Mouse (Mus musculus) intestine, embryonic 16.5 days (tissue): Measurements from ENCODE around the gene Sytl4. TPM values are rescaled to one million over a fixed set of nuclear protein-coding genes. Genes with fewer than 3 reads are reported as not detected.

ENCODE experiments used
- ATAC-seq: fragments of 200-750 bp; cut with Nextera tagmentation; 2 replicates; pipeline ENCODE4 v1.8.0; 2017; ENCODE audit warnings: moderate TSS enrichment, moderate library complexity
- H3K27ac ChIP-seq: fragments of 300-500 bp; sonication (generic); 2 replicates; pipeline ENCODE4 v1.5.1; 2014; ENCODE audit warnings: mild to moderate bottlenecking, low read length
- H3K27me3 ChIP-seq: fragments of 300-500 bp; sonication (generic); replicated peaks from 2 replicates; pipeline ENCODE4 v1.6.1; 2014; ENCODE audit warnings: low read length, control low read depth, mixed read lengths; ENCODE audit not compliant: control insufficient read depth, insufficient read depth
- H3K36me3 ChIP-seq: fragments of 300-500 bp; sonication (generic); 2 replicates; pipeline ENCODE4 v1.6.1; 2014; ENCODE audit warnings: low read length, control low read depth; ENCODE audit not compliant: control insufficient read depth, insufficient read depth
- H3K4me1 ChIP-seq: fragments of 300-500 bp; sonication (generic); 2 replicates; pipeline ENCODE4 v1.6.1; 2014; ENCODE audit warnings: low read length, control low read depth, mixed read lengths; ENCODE audit not compliant: control insufficient read depth, insufficient read depth
- H3K4me2 ChIP-seq: fragments of 300-500 bp; sonication (generic); 2 replicates; pipeline ENCODE4 v1.6.1; 2014; ENCODE audit warnings: low read depth, low read length, control low read depth
- H3K4me3 ChIP-seq: fragments of 300-500 bp; sonication (generic); 2 replicates; pipeline ENCODE4 v1.5.1; 2014; ENCODE audit warnings: mild to moderate bottlenecking, low read length
- H3K9ac ChIP-seq: fragments of 300-500 bp; sonication (generic); 2 replicates; pipeline ENCODE4 v1.6.1; 2014; ENCODE audit warnings: low read depth, low read length
- H3K9me3 ChIP-seq: fragments of 300-500 bp; sonication (generic); 2 replicates; pipeline ENCODE4 v1.6.1; 2016; ENCODE audit warnings: low read length, control low read depth; ENCODE audit not compliant: control insufficient read depth
- whole genome bisulfite sequencing: fragments of 180-500 bp; shearing (Covaris S2); extraction: QIAGEN DNeasy Blood & Tissue Kit; methylation state at CpG from one replicate; pipeline ENCODE4 v1.1.7; 2014; 5-methylcytosine and 5-hydroxymethylcytosine counted together
- polyA plus RNA-seq: library from polyadenylated mRNA; unstranded; fragments of >200 nt; fragmentation: Nextera tagmentation; extraction: Ambion mirVana; gene quantifications from 2 replicates; pipeline ENCODE4 v1.2.1, GENCODE M21; 2015

Sytl4 gene
- 2.8 and 3.0 TPM in 2 replicates for polyA plus RNA-seq

DNA sequence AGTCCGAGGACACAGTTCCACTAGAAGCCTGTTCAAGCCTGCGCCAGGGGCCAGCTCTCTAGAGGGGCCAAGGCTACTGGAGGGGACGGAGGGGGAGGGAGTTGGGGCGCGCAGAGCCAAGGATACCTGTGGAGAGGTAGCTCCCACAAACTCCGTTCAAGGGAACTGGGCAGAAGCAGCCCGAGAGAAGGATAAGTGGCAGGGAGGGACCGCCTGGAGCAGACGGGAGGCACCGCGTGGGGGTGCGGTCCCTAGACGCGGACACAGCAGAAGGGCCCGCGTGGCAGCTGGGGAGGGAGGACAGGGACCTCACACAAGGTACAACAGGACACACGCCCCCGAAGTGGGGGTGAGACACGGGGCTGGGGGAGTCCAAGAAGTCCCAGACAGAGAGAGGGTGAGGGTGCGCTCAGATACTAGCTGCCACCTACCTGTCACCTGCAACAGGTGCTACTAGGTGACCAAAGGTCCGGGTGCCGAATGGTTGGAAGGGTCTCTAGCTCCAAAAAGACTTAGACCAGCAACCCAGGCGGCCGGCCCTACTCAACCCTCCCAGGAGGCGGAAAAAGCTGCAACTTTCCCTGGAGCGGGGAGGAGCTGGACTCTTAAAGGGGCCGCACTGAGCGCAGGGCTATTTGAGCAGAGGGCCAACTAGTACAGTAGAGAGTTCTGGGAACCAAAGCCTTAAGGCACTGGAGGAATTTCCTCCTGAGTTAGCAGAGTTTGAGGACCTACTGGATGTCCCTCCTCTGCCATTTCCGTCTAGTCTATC is at the start of gene Sytl4:
Gene Sytl4 (minus strand): TSS at position 582 of the 772 bp plus-strand sequence.
- no peaks in the 10 kb centered on the region for H3K4me1 ChIP-seq
- peak within 1 kb of the TSS; percentile 73 for H3K4me2 ChIP-seq
- peak; percentile 84 for ATAC-seq
- H3K4me3 ChIP-seq: peak within 1 kb of the TSS; percentile 55
- H3K27me3 ChIP-seq: 0 out of 2 replicates have a peak, but pooled peaks cover 5% of the 10 kb centered on the region
- no peaks in the 10 kb centered on the region for H3K36me3 ChIP-seq
- no peaks in the 10 kb centered on the region for H3K9me3 ChIP-seq
- peak within 1 kb of the TSS; percentile 67 for H3K9ac ChIP-seq
- 18% methylated on average over 29 of the region's 29 CpGs for WGBS
- no peak within 1 kb of the TSS for H3K27ac ChIP-seq

DNA sequence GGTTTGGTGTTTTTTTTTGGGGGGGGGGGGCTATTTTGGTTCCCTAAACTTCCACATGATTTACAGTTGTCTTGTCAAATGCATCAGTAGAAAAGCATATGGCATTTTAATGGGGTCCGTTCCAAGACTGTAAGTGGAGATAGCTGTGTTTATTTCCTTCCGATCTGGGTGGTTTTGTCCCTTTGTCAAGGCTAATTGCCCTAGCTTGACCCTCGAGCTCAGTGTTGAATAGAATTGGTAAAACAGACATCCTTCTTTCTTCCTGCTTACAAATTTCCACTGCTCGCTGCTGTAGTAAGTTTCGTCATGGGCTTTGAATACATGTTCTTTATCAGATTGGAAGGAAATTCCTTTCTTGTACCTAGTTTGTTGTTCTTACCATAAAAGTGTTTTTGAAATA is 39.1 kb upstream of the Sytl4 start:
- 46% methylated on average over 5 of the region's 5 CpGs for whole genome bisulfite sequencing
- ATAC-seq: no peak
- Histone ChIP-seq H3K36me3 (no peaks in the 10 kb centered on the region), H3K9ac (no peak overlapping the region), H3K27me3 (no peaks in the 10 kb centered on the region), H3K9me3 (no peaks in the 10 kb centered on the region), H3K4me1 (no peaks in the 10 kb centered on the region), H3K4me3 (no peak overlapping the region), H3K27ac (no peak overlapping the region), H3K4me2 (no peak overlapping the region)

DNA sequence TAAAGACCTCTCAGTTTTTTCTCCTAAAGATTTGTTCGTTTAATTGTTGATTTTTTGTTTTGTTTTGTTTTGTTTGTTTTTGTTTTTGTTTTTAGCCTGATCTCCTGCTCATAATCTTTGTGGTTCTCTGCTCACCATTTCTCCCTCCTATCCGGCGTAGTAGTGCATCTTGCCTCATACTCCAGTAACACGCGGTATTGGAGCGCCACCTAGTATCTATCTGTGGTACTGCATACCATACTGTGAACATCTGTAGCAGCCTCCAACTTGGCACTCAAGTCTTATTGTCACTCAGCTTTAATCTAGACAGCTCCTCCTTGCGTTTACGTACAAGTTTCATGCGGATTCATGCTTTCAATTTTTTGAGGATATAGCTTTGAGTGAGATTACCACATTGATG is 37.4 kb upstream of the Sytl4 start:
- Histone ChIP-seq H3K9ac (no peak overlapping the region), H3K4me2 (no peak overlapping the region), H3K36me3 (no peaks in the 10 kb centered on the region), H3K27ac (no peak overlapping the region), H3K27me3 (no peaks in the 10 kb centered on the region), H3K4me1 (no peaks in the 10 kb centered on the region), H3K4me3 (no peak overlapping the region), H3K9me3 (no peaks in the 10 kb centered on the region)
- ATAC-seq: peak; percentile 65
- 9% methylated on average over 9 of the region's 9 CpGs for WGBS

DNA sequence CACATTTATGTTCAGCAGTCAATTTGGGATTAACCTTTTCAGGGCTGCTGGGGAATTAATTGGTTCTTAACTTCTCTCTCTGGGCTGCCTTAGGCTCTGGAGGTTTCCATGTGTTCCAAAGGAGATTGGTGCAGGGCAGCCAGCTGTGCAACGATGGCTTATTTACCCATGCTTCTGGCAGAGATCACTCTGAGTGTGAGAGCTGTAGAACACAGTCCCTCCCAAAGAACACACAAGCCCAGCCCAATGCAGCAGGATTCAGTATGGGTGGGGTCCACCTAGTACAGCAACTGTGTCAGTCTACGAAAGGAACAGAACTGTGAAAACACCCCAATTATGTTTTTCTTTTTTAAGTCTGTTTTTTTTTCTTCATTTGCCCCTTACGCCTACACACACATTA is 14.3 kb upstream of the Sytl4 start:
- WGBS: 70% methylated on average over 3 of the region's 3 CpGs

DNA sequence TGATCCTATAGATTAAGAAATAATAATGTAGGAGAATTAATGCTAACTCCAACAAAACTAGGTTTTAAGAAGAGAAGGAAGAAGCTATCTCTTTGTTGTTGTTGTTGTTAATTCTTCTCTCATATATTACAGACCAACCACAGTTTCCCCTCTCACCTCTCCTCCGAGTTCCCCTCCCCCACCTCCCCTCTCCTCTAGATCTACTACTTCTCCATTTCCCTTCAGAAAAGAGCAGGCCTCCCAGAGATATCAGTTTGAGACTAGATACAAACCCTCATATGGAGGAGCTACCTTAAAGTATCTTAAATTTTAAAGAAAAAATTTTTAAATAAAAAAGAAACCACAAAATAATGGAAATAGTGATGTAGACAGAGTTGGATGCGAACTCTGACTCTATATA is 17.0 kb downstream of the Sytl4 start:
- WGBS: 72% methylated on average over 2 of the region's 2 CpGs
- Histone ChIP-seq H3K4me2 (no peak overlapping the region), H3K27me3 (no peaks in the 10 kb centered on the region), H3K4me1 (no peaks in the 10 kb centered on the region), H3K9ac (no peak overlapping the region), H3K9me3 (no peaks in the 10 kb centered on the region), H3K27ac (no peak overlapping the region), H3K4me3 (no peak overlapping the region), H3K36me3 (no peaks in the 10 kb centered on the region)
- no peak for ATAC-seq

More for the DNA sequence above, 14.3 kb upstream of the Sytl4 start:
- Histone ChIP-seq H3K4me3 (no peak overlapping the region), H3K9me3 (no peaks in the 10 kb centered on the region), H3K27ac (no peak overlapping the region), H3K9ac (no peak overlapping the region), H3K4me2 (no peak overlapping the region), H3K36me3 (no peaks in the 10 kb centered on the region), H3K27me3 (no peaks in the 10 kb centered on the region), H3K4me1 (no peaks in the 10 kb centered on the region)
- ATAC-seq: no peak

DNA sequence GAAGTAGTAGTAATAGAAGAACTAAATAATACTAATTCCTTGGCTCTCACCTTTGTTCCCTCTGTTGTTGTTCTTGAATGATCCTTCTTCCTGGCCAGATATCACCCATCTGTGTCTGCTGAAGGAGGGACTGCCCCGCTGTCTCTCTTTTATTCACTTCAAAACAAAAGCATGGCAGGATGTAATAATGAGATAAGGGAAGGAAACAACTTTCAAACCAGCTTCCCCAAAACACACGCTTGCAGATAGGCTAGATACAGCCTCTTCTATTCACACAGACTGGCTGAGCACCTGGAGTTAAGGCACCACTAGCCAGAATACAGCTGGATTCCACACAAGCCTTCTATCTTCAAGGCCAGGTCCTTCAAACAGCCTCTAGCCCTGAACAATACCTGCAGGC is 21.0 kb downstream of the Sytl4 start:
- 61% methylated on average over 2 of the region's 2 CpGs for WGBS
- ATAC-seq: no peak
- no peaks in the 10 kb centered on the region for H3K9me3 ChIP-seq
- H3K4me3 ChIP-seq: no peak overlapping the region
- H3K36me3 ChIP-seq: no peaks in the 10 kb centered on the region
- H3K27me3 ChIP-seq: no peaks in the 10 kb centered on the region
- H3K4me1 ChIP-seq: no peaks in the 10 kb centered on the region
- H3K27ac ChIP-seq: no peak overlapping the region
- no peak overlapping the region for H3K4me2 ChIP-seq
- H3K9ac ChIP-seq: no peak overlapping the region

DNA sequence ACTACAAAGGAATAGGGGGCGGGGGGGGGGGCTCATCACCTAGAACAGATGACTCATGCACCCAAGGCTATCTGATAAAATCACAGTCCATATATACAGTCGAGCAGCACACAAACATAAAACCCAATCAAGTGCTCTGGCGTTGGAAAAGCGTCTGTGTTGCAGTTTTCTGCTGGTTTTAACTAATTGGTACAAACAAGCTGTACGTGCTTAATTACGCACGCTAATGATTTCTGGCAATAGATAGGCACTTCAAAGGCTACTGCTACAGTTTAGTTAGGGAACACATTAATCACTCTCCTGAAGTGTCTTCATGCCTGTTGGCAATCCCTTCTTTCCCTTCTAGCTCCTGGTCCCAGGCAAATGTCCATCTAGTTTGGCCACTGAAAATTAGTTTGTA is 27.0 kb downstream of the Sytl4 start:
- H3K27ac ChIP-seq: no peak overlapping the region
- WGBS: 56% methylated on average over 7 of the region's 7 CpGs
- H3K36me3 ChIP-seq: no peaks in the 10 kb centered on the region
- no peak overlapping the region for H3K4me2 ChIP-seq
- H3K27me3 ChIP-seq: no peaks in the 10 kb centered on the region
- no peaks in the 10 kb centered on the region for H3K4me1 ChIP-seq
- ATAC-seq: no peak
- H3K4me3 ChIP-seq: no peak overlapping the region
- H3K9ac ChIP-seq: no peak overlapping the region
- no peaks in the 10 kb centered on the region for H3K9me3 ChIP-seq

DNA sequence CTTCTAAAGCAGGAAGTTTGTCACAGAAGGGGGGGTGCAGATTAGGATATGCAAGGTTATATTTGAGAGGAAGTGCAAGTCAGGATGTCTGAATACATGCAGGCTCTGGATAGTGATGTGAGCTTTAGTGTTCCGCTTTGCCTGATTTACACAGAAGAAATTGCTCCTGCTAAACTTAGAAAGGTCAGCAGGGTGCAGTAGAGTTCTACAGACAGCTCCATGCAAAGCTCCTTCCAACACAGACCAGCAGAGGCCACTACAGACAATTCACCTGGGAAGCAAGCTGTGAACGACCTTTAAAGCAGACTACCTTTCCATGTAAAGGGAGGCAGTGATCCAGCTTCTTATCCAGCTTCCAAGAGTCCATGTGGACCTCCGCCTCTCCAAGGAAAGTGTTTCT is 34.2 kb downstream of the Sytl4 start:
- Histone ChIP-seq H3K4me2 (no peak overlapping the region), H3K9ac (no peak overlapping the region)
- 0 out of 2 replicates have a peak, but pooled peaks have one; percentile 53 for ATAC-seq

DNA sequence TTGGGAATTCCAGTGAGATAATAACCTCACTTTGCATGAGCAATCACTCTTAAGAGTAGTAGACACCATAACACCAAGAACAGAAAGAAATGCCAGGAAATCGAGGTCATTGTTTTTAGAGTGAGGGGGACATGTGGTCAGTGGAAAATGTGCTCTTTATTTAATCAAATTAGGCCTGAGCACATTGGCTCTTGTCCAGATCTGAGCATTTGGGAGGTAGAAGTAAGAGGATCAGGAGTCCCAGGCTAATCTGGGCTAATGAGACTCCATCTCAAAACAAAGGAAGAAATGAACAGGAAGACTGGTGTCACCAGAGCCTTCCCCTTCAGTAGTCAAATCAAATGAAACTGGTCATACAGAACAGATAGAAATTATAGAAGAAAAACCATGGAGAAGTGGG is 42.1 kb downstream of the Sytl4 start:
- Histone ChIP-seq H3K27me3 (no peaks in the 10 kb centered on the region; the same call in 1 of the 2 replicates), H3K27ac (no peak overlapping the region), H3K9me3 (no peaks in the 10 kb centered on the region), H3K4me2 (no peak overlapping the region), H3K36me3 (no peaks in the 10 kb centered on the region), H3K9ac (no peak overlapping the region), H3K4me1 (no peaks in the 10 kb centered on the region), H3K4me3 (no peak overlapping the region)
- WGBS: 38% methylated on average over 1 of the region's 1 CpGs
- no peak for ATAC-seq

More for the DNA sequence above, 34.2 kb downstream of the Sytl4 start:
- Histone ChIP-seq H3K36me3 (no peaks in the 10 kb centered on the region), H3K4me3 (no peak overlapping the region), H3K4me1 (no peaks in the 10 kb centered on the region), H3K27me3 (no peaks in the 10 kb centered on the region), H3K27ac (no peak overlapping the region), H3K9me3 (no peaks in the 10 kb centered on the region)
- WGBS: 28% methylated on average over 3 of the region's 3 CpGs
